In the genomic region with DNA sequence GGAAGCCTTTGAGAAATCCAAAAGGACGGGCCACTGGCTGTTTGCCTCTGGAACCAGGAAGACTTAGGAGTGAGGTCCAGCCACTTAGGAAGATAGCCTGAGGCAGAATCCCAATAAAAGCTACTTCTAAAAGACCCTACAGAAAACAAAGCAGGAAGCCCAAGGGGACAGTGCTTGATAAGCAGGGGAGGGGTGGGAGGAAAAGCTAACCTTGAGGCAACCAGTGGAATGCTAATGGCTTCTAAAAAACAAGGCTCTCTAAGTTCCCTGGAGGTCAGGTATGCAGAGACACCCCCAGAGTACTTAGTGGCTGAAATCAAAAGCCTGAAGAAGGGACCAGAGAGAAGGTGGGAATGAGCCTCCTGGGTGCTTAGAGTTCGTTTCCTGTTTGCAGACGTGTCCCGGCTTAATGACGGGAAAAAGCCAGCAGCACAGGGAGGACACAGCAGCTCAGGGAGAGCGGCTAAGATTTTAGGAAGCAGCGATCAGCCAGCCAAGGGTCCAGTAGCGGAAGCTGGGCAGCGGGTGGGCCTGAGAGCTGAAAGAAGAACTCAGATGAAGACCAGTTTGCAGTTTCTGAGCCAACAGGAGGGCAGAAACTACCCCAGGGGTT, we compare ENCODE assay signal across 13 mouse cellular contexts. TPM values are rescaled to one million over a fixed set of nuclear protein-coding genes. Genes with fewer than 3 reads are reported as not detected.
DNase-seq lines count a peak whose midpoint lies in the region; ATAC-seq lines count a peak whose summit lies in the region.
"Had no signal": no experiment of that assay in that cellular context is flagged by ENCODE, and none has a peak within 500 bp of the region (broad histone marks: within the 10 kb centered on the region; RNA-seq: fewer than 3 reads in every experiment).

No protein-coding gene starts in this region.

- H3K27ac ChIP-seq in heart, embryonic 15.5 days, result no peak overlapping the region
- H3K27ac ChIP-seq in lung, embryonic 16.5 days (ENCODE audit: low read length), result 0 out of 2 replicates have a peak overlapping the region, but pooled peaks have one; percentile 21
- H3K27ac ChIP-seq in limb, embryonic 10.5 days, result peak overlapping the region; percentile 78
- H3K27ac ChIP-seq: macrophage; stomach, embryonic 15.5 days had no signal

- H3K9me3 ChIP-seq in heart, embryonic 15.5 days (replicated peaks), result no peaks in the 10 kb centered on the region
- H3K9me3 ChIP-seq in lung, embryonic 16.5 days (ENCODE audit: control insufficient read depth, low read length), result no peaks in the 10 kb centered on the region
- H3K9me3 ChIP-seq in limb, embryonic 10.5 days (replicated peaks), result no peaks in the 10 kb centered on the region
- H3K9me3 ChIP-seq: stomach, embryonic 15.5 days had no signal

- H3K4me3 ChIP-seq in heart, embryonic 15.5 days, result no peak overlapping the region
- no peak overlapping the region for H3K4me3 ChIP-seq in lung, embryonic 16.5 days (ENCODE audit: low read length)
- H3K4me3 ChIP-seq in limb, embryonic 10.5 days, result peak overlapping the region; percentile 19
- H3K4me3 ChIP-seq: stomach, embryonic 15.5 days had no signal

- H3K9ac ChIP-seq in heart, embryonic 15.5 days, result no peak overlapping the region
- H3K9ac ChIP-seq in lung, embryonic 16.5 days (ENCODE audit: low read length), result 0 out of 2 replicates have a peak overlapping the region, but pooled peaks have one; percentile 30
- H3K9ac ChIP-seq: stomach, embryonic 15.5 days had no signal

- no peaks in the 10 kb centered on the region for H3K27me3 ChIP-seq in heart, embryonic 15.5 days
- no peaks in the 10 kb centered on the region for H3K27me3 ChIP-seq in lung, embryonic 16.5 days (ENCODE audit: control insufficient read depth, insufficient read depth, low read depth, low read length)
- H3K27me3 ChIP-seq in limb, embryonic 10.5 days (ENCODE audit: low read depth, poor library complexity, severe bottlenecking), result no peaks in the 10 kb centered on the region
- H3K27me3 ChIP-seq: stomach, embryonic 15.5 days had no signal

- DNase-seq in heart, adult 9 months (ENCODE audit: low spot score in 2 of 2), result no peak
- no peak for DNase-seq in lung, adult 18-20 months
- peak; percentile 82 for DNase-seq in ZHBTc4 (ENCODE audit: low read depth, low spot score)
- peak; percentile 49 for DNase-seq in limb, embryonic 10.5 days (ENCODE audit: low spot score)
- DNase-seq in left cerebral cortex, adult 11 months (ENCODE audit: low spot score), result no peak
- DNase-seq in left cerebral cortex, adult 18-20 months (ENCODE audit: low spot score in 2 of 2), result no peak
- DNase-seq: gastrocnemius, postnatal 14 days had no signal

- peaks cover 18% of the 10 kb centered on the region; the same call in 1 of the 2 replicates for H3K4me1 ChIP-seq in heart, embryonic 15.5 days (replicated peaks)
- peaks cover 17% of the 10 kb centered on the region for H3K4me1 ChIP-seq in lung, embryonic 16.5 days (replicated peaks; ENCODE audit: control insufficient read depth, insufficient read depth, low read length)
- peaks cover 37% of the 10 kb centered on the region for H3K4me1 ChIP-seq in limb, embryonic 10.5 days

- H3K36me3 ChIP-seq in heart, embryonic 15.5 days, result no peaks in the 10 kb centered on the region
- H3K36me3 ChIP-seq in lung, embryonic 16.5 days (ENCODE audit: control insufficient read depth, insufficient read depth, low read length), result no peaks in the 10 kb centered on the region
- no peaks in the 10 kb centered on the region for H3K36me3 ChIP-seq in limb, embryonic 10.5 days
- H3K36me3 ChIP-seq: stomach, embryonic 15.5 days had no signal

- peak overlapping the region; percentile 3; the same call in 1 of the 2 replicates for H3K4me2 ChIP-seq in heart, embryonic 15.5 days
- H3K4me2 ChIP-seq in lung, embryonic 16.5 days (ENCODE audit: low read depth, low read length), result peak overlapping the region; percentile 28; the same call in 1 of the 2 replicates
- H3K4me2 ChIP-seq: stomach, embryonic 15.5 days had no signal

- WGBS in heart, embryonic 15.5 days, result 23% methylated on average over 9 of the region's 9 CpGs
- whole genome bisulfite sequencing in lung, embryonic 16.5 days, result 7% methylated on average over 9 of the region's 9 CpGs
- 4% methylated on average over 9 of the region's 9 CpGs for WGBS in limb, embryonic 10.5 days

- ATAC-seq in heart, embryonic 15.5 days (replicated peaks; ENCODE audit: insufficient number of reproducible peaks, insufficient read depth, low FRiP score, low read depth), result no peak
- peak; percentile 58 for ATAC-seq in lung, embryonic 16.5 days (ENCODE audit: low read depth)
- ATAC-seq: forebrain, embryonic 14.5 days had no signal

RNA-seq across cellular contexts. Expression of gene Sox11, which starts 30.4 kb away (rescaled TPM):
- 13.6 and 13.7 TPM in 2 replicates for polyA plus RNA-seq in heart, embryonic 15.5 days (2015; fragmentation: Nextera tagmentation; extraction: Ambion mirVana)
- 25.4 and 29.0 TPM in 2 replicates for polyA plus RNA-seq in lung, embryonic 16.5 days (2015; fragmentation: Nextera tagmentation; extraction: Ambion mirVana)
- 201 and 255 TPM in 2 replicates for polyA plus RNA-seq in limb, embryonic 10.5 days (2016; fragmentation: Nextera tagmentation; extraction: Ambion mirVana)
- 10 to 100 TPM; 12.0 to 14.4 TPM for total RNA-seq in left cerebral cortex, adult 18-20 months (2021)
- total RNA-seq: common myeloid progenitor, adult 5-6 weeks had no signal
- polyA plus RNA-seq: macrophage had no signal

Comparison
In these comparisons a context has a peak if more than half of its experiments do, and no peak if none do; other contexts are left out.
1. DNase-seq: peak in ZHBTc4 (single experiment) and limb, embryonic 10.5 days (single experiment); none in heart, adult 9 months (0 of 2), lung, adult 18-20 months (0 of 2), left cerebral cortex, adult 11 months (single experiment) and left cerebral cortex, adult 18-20 months (0 of 2).